Mouse (Mus musculus): ENCODE data around the gene Zbtb18.

The Zbtb18 gene

GRCm38 (mm10) chr1:177484280-177484679 lies 42.1 kb downstream of the Zbtb18 start:
- no peak for DNase-seq

DNA sequence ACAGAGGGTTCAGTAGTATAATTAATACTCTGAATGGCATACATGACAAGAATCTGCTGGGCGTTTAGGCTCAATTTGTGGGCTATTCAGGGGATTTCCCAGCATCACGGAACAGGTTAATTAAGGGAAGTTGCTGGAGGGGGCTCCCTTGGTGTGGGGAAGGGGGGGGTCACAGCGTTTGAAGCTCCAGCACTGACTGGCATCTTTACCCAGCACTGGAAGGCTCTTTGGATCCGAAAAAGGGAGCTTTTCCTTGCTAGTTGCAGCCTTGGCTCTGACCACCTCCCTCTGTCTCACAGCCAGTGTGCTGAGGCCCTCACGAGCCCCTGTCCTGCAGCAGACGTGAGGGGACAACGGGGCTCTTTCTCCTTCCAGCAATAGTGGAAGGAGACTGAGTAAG lies 42.5 kb downstream of the Zbtb18 start:
- no peak for DNase-seq

DNA sequence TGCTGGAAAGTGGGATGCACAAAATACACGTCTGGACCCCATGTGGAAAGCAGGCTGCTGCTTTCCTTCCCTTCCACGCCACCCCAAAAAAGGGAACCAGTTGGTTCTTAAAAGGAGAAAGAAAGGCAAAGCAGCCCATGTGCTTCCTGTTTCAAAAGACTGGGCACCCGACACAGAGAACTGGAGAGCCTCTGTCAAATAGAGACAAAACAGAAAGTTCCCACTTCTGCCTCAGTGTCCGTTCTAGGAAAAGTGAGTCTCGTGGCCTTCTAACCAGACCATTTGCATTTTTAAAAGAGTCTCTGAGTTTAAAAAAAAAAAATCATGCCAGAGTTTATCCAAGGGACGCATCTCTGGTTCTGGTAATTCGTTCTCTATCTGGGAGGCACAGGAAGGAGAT lies 47.7 kb downstream of the Zbtb18 start:
- no peak for DNase-seq

- DNase-seq = no peak
Measured at GRCm38 (mm10) chr1:177490808-177491207, 48.7 kb downstream of the Zbtb18 start.

- DNase-seq = no peak
Measured at GRCm38 (mm10) chr1:177491280-177491679, 49.1 kb downstream of the Zbtb18 start.

DNA sequence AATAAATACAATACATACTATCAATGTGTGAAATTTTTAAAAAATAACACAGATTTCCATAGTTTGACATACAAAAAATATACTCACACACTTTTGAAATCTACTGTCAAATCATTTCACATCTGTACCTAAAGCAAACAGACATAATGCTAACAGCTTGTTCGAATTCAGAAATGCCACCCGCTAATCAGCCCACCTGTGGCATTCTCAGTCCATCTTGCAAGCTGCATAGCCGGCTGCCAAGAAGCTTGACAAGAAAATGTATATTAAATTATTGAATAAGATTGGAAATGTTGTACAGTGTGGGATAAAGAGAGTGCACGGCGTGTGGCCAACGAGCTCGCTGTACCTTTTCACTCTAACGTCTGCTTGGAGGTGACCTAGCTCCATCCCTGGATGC lies 52.2 kb downstream of the Zbtb18 start:
- no peak for DNase-seq

- no peak for DNase-seq
Measured at GRCm38 (mm10) chr1:177494913-177495542, 52.9 kb downstream of the Zbtb18 start.
